ENCODE assay signal across 8 mouse cellular contexts in genomic region chr1:54925971-54926771, GRCm38 (mm10). TPM values are rescaled to one million over a fixed set of nuclear protein-coding genes. Genes with fewer than 3 reads are reported as not detected.
DNase-seq lines count a peak whose midpoint lies in the region; ATAC-seq lines count a peak whose summit lies in the region.

Gene Ankrd44, minus strand, starts transcription at chr1:54926387.

- DNase-seq in 3T3-L1 (ENCODE audit: low read depth, low spot score) = peak; percentile 71
- peak; percentile 87 to 93 for DNase-seq in adrenal gland, postnatal 36 days
- DNase-seq in heart, adult 8-10 months (ENCODE audit: low spot score) = peak; percentile 77
- DNase-seq in kidney, adult 8-10 months = peak; percentile 73 to 80
- peak; percentile 79 to 85 for DNase-seq in spleen, adult 18-20 months

- peak within 1 kb of the TSS; percentile 78 for H3K4me3 ChIP-seq in embryonic facial prominence, embryonic 15.5 days (replicated peaks)
- peak within 1 kb of the TSS; percentile 90 for H3K4me3 ChIP-seq in limb, embryonic 15.5 days
- H3K4me3 ChIP-seq in midbrain, embryonic 16.5 days (ENCODE audit: low read depth, low read length) = peak within 1 kb of the TSS; percentile 79

- whole genome bisulfite sequencing in embryonic facial prominence, embryonic 15.5 days = under 1% methylated on average over 94 of the region's 94 CpGs
- under 1% methylated on average over 83 of the region's 94 CpGs for WGBS in limb, embryonic 15.5 days
- WGBS in midbrain, embryonic 16.5 days = under 1% methylated on average over 69 of the region's 94 CpGs

- H3K9ac ChIP-seq in embryonic facial prominence, embryonic 15.5 days = peak within 1 kb of the TSS; percentile 75
- peak within 1 kb of the TSS; percentile 81 for H3K9ac ChIP-seq in limb, embryonic 15.5 days
- peak within 1 kb of the TSS; percentile 98 for H3K9ac ChIP-seq in midbrain, embryonic 16.5 days (ENCODE audit: low read depth, low read length)

- H3K4me1 ChIP-seq in embryonic facial prominence, embryonic 15.5 days = peaks cover 32% of the 10 kb centered on the region
- H3K4me1 ChIP-seq in limb, embryonic 15.5 days = peaks cover 29% of the 10 kb centered on the region
- peaks cover 18% of the 10 kb centered on the region for H3K4me1 ChIP-seq in midbrain, embryonic 16.5 days (ENCODE audit: control insufficient read depth, insufficient read depth, low read length)

- H3K9me3 ChIP-seq in embryonic facial prominence, embryonic 15.5 days (replicated peaks) = no peaks in the 10 kb centered on the region
- H3K9me3 ChIP-seq in limb, embryonic 15.5 days = no peaks in the 10 kb centered on the region
- no peaks in the 10 kb centered on the region for H3K9me3 ChIP-seq in midbrain, embryonic 16.5 days (replicated peaks; ENCODE audit: control insufficient read depth, low read length, poor library complexity, severe bottlenecking)

- peak; percentile 92 for ATAC-seq in embryonic facial prominence, embryonic 15.5 days (ENCODE audit: insufficient number of reproducible peaks, low FRiP score, low TSS enrichment, low read depth)
- ATAC-seq in limb, embryonic 15.5 days (ENCODE audit: insufficient number of reproducible peaks, low FRiP score, low TSS enrichment, low read depth) = peak; percentile 89
- ATAC-seq in midbrain, embryonic 16.5 days = peak; percentile 95

- peak within 1 kb of the TSS; percentile 88 for H3K27ac ChIP-seq in embryonic facial prominence, embryonic 15.5 days (replicated peaks)
- peak within 1 kb of the TSS; percentile 92 for H3K27ac ChIP-seq in limb, embryonic 15.5 days
- H3K27ac ChIP-seq in midbrain, embryonic 16.5 days (ENCODE audit: low read length) = peak within 1 kb of the TSS; percentile 97

- peak within 1 kb of the TSS; percentile 87 for H3K4me2 ChIP-seq in embryonic facial prominence, embryonic 15.5 days (replicated peaks)
- peak within 1 kb of the TSS; percentile 90 for H3K4me2 ChIP-seq in limb, embryonic 15.5 days
- peak within 1 kb of the TSS; percentile 57 for H3K4me2 ChIP-seq in midbrain, embryonic 16.5 days (ENCODE audit: low read length)

- no peaks in the 10 kb centered on the region for H3K36me3 ChIP-seq in embryonic facial prominence, embryonic 15.5 days
- no peaks in the 10 kb centered on the region for H3K36me3 ChIP-seq in limb, embryonic 15.5 days
- H3K36me3 ChIP-seq in midbrain, embryonic 16.5 days (ENCODE audit: control insufficient read depth, insufficient read depth, low read length) = no peaks in the 10 kb centered on the region

- no peaks in the 10 kb centered on the region for H3K27me3 ChIP-seq in embryonic facial prominence, embryonic 15.5 days
- H3K27me3 ChIP-seq in limb, embryonic 15.5 days = no peaks in the 10 kb centered on the region
- no peaks in the 10 kb centered on the region for H3K27me3 ChIP-seq in midbrain, embryonic 16.5 days (ENCODE audit: control insufficient read depth, insufficient read depth, low read depth, low read length)

RNA-seq across cellular contexts. Expression of gene Ankrd44, which starts in this region (rescaled TPM):
- total RNA-seq in adrenal gland, postnatal 36 days (2021) = 10 to 100 TPM; 15.6 to 17.1 TPM
- polyA plus RNA-seq in embryonic facial prominence, embryonic 15.5 days (2015; fragmentation: Nextera tagmentation; extraction: Ambion mirVana) = 22.9 and 23.1 TPM in 2 replicates
- total RNA-seq in heart, adult 8-10 months (2022) = 10 to 100 TPM in 1 of 4 experiments, 1 to 10 TPM in 3; 6.9 to 13.4 (median 8.3) TPM
- 19.1 and 20.2 TPM in 2 replicates for polyA plus RNA-seq in limb, embryonic 15.5 days (2015; fragmentation: Nextera tagmentation; extraction: Ambion mirVana)
- 29.9 and 31.4 TPM in 2 replicates for polyA plus RNA-seq in midbrain, embryonic 16.5 days (2015; fragmentation: Nextera tagmentation; extraction: Ambion mirVana)

Comparison
In these comparisons a context has a peak if more than half of its experiments do, and no peak if none do; other contexts are left out.
1. Peak in every context shown above with its lines: DNase-seq, ATAC-seq, H3K4me3 ChIP-seq and H3K27ac ChIP-seq.